Mouse (Mus musculus) G1E-ER4 (cell line): ENCODE results near the gene Rbp3. TPM values are rescaled to one million over a fixed set of nuclear protein-coding genes. Genes with fewer than 3 reads are reported as not detected.

ENCODE experiments used
- GATA1 ChIP-seq: IDR thresholded peaks from one replicate; pipeline ENCODE4 v1.8.0; 2012; ENCODE audit warnings: low read length, inconsistent platforms
- polyA plus RNA-seq: library from polyadenylated mRNA; stranded (reverse); fragments of >175 nt; gene quantifications from 2 replicates; pipeline ENCODE4 v1.2.3, GENCODE M21; 2012

Rbp3 gene
- polyA plus RNA-seq, 1 experiment: not detected

DNA sequence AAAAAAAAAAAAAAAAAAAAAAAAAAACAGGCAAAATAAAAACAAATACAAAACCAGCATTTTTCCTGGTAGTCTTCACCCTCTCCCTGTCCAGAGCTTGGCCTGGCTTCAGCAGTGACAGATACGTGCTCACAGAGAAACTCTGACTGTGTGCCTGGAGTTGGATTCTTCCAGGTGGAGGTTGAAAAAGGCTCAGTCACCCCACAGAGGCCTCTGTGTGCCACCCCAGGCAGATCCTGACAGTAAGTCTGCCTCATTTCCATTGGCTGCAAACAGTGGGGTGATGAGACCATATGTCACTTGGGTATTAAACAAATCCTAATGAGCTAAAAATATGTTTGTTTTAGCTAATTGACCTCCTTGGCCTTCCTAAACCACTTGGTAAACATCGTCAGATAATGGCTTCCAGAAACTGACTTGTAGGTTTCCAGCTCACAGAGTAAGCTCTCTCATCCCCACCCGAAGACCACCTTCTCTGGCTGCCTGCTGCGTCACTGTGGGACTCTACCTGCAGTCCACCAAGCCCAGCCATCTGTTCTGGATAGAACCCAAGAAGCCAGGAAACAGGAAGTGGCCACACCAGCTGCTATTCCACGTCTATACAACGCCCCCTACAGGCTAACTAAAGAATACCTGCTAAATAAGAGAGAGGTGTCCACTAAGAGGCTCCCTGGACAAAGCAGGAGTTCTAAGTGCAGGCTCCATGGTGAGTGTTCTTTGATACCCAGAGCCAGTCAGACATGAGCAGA is 1.4 kb upstream of the Rbp3 start:
- TF ChIP-seq GATA1: no peak

DNA sequence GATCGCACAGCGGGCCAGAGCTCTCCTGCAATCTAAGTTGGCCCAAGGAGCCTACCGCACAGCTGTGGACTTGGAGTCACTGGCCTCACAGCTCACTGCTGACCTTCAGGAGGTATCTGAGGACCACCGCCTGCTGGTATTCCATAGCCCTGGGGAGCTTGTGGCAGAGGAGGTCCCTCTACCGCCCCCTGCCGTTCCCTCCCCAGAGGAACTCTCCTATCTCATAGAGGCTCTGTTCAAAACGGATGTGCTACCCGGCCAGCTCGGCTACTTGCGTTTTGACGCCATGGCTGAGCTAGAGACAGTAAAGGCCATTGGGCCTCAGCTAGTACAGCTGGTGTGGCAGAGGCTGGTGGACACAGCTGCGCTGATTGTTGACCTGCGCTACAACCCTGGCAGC is 2.3 kb downstream of the Rbp3 start:
- TF ChIP-seq GATA1: no peak

DNA sequence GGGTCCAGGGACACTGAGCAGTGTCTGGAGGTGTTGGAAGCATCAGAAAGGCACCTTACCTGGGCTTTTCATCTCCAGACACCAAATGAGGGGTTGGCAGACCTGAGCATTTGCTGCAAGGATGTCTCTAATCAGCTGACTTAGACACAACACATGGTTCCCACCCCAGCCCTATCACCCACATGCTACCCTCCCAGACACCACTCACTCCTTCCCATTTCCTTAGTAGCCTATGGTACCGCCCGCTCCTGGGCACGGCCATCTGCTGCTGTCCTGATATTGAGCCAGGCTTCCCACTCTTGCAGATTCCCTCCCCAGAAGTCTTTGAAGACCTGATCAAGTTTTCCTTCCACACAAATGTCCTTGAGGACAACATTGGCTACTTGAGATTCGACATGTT is 4.4 kb downstream of the Rbp3 start:
- no peak for TF ChIP-seq GATA1

DNA sequence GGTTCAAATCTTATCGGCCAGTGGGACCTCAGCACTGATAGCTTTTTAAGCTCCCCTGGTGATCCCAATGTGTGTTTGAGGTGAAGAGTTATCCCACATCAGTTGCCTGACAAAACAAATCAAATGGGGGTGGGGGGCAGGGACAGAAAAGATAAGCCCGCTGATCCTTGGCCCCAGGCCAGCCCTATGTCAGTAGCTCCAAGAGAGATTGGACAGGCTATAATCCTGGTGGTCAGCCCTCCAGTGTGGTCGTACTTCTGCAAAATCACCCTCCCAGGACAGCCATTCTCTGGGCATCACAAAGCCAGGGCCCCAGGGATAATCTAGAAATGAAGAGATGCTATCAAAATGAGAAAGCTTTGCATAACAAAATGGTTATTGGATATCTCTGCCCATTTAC is 5.0 kb downstream of the Rbp3 start:
- TF ChIP-seq GATA1: no peak

DNA sequence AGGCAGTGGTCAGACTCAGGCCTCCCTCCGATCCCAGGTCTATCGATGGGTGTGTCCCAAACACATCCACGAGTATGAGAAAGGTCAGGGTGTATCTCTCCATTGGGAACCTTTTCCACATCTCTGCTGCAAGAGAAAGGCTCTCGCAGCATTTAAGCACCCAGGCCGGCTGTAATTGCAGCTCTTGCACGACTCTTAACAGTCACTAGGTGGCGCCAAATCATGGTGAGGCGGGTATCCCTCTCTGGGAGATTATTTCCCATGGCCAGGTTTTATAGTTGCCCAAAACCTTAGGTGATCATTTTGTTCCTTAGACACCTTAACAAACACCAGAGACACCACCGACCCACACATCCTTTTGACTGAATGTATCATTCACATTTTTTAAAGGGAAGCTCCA is 5.5 kb downstream of the Rbp3 start:
- TF ChIP-seq GATA1: no peak

DNA sequence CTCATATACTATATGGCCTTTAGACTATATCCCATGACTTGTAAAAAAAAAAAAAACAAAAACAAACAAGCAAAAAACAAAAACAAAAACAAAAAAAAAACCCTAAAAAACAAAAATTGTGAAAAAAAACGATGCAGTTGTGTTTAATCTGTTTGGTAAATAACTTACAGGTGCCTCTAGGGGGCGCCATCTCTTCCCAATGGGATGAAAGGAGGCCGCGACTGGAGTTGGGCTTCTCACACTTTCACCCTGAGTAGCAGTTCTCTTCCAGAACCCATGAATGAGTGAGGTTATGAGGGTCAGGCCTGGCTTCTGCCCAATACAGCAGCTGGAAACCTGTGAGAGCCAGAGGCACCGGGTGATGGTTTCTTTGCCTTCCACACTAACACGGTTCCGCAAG is 11.9 kb downstream of the Rbp3 start:
- TF ChIP-seq GATA1: no peak

DNA sequence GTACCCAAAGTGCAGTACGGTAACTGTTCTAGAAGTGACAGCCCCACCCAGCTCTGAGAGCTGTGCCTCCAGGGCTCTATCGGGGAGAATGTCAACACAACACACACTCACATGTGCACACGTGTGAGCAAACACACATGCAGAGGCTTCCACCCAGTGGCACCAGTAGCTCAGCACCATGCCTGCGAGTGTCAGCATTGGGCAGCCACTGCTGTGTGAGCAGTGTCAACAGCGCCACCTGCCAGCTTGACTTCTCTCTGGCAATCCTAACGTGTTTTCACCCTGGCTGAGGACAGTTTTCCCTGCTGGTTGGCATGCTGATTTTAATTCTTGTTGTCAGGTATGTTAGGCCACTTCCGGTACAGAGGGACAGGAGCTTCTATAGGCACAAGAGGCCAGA is 18.9 kb downstream of the Rbp3 start:
- no peak for TF ChIP-seq GATA1

DNA sequence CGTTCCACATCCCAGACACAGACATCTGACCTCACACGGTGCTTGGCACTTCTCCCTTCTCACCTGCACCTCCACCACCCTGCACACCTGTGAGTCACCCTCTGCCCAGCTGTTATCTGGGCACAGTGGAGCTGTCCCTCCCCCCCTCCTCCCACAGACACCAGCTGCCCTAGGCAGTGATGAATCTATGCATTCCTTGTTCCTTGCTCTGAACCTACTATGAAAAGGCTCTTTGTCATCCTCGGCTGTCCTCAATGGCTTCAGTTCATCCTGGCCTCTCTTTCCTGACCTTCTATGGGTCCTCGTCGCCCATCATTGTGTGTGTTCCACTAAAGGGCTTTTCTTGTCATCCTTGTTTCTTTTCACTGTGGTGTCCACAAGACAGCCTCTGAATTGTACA is 20.9 kb downstream of the Rbp3 start:
- TF ChIP-seq GATA1: no peak

DNA sequence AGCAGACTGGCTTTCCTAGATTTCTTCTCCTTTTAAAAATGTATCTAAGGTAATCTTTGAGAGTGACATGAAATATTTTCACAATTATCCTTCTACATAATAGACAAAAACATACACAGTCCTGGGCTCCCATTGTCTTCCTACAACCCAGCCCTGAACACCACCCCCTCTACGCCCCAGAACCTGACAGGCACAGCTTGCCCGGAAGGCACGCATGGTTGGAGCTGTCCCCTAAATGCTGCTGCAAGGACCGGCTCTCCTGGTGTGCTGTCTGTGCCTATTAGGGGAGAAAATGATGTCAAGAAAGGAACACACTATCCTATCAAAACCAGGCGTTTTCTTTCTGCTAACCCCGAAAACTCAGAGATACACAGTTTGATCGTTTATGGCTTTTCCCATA is 23.9 kb downstream of the Rbp3 start:
- TF ChIP-seq GATA1: no peak

DNA sequence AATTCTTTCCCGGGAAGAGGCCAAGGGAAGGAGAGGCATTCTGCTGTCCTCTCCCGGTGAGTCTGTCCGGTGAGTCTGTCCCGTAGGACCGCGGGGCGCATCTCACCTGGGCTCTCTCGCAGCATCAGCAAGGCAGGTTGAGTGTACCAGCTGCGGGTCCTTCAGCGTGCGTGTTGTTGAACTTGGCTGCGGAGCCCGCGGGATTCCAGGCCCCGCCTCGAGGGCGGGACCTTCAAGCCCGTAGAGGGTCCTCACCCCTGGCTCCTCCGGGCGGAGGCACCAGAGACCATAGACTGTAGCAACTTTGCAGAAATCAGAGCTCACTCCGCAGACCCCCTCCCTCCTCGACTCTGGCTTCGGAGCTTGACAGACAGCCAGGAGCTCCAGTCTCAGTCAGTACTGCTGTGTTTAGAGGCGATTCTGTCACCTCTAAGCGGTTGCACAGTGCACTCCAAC is 24.8 kb downstream of the Rbp3 start, which contains the start of gene Zfp488:
Zfp488 (minus strand) TSS at position 161 of the 456 bp plus-strand sequence.
- TF ChIP-seq GATA1: no peak

DNA sequence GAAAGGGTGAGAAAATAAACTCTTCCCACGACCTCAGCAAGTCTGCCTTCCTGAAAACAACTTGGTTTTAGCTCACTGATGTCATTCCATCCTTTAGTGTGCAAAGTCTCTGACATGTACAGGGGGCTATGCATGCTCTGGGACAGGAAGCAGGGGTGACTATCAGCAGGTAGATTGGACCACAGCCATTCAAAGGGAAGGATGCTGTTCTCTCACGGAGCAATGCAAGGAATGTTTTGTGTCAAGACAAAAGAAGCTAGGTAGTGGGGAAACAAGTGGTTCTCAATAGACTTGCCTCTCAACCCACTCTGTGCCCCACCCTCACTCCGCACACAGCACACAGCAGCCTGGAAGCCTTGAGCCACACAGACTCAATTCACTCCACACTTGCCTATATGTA is 35.4 kb downstream of the Rbp3 start:
- no peak for TF ChIP-seq GATA1

DNA sequence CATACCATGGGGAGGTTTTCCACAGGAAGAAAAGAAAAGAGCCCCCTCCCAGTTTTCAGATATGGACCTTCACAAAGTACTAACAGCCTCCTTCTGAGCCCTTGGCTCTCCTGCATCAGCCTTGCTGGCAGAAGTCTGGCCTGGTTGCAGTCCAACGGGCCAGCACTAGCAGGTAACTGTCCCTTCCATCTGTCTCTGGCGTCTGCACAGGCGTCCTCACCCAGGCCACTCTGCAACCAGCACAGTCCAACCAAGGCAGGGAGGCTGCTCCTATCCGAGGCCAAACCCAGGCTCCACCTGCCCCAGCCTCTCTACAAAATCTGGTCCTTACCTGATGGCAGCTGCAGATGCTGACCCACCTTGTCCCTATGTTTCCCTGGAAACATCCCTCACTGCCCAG is 38.2 kb downstream of the Rbp3 start:
- no peak for TF ChIP-seq GATA1

DNA sequence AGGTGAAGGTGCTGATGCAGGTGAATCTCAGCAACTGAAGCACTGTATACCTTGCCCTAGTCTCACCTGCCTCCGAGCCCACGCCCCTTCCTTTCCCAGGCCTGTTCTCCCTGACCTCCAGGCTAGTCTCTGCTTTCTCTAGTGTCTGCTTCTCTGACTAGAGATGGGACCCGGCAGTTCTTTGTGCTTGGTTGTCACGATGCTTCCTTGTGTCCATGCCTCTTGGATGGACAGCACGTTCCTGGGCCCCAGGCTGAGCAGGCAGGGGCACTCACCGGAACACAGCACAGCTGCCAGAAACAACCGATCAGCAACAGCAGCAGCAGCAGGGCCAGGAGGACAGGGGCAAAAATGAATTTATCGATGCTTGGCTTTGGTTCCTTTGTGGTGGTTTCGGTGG is 39.2 kb downstream of the Rbp3 start:
- no peak for TF ChIP-seq GATA1

DNA sequence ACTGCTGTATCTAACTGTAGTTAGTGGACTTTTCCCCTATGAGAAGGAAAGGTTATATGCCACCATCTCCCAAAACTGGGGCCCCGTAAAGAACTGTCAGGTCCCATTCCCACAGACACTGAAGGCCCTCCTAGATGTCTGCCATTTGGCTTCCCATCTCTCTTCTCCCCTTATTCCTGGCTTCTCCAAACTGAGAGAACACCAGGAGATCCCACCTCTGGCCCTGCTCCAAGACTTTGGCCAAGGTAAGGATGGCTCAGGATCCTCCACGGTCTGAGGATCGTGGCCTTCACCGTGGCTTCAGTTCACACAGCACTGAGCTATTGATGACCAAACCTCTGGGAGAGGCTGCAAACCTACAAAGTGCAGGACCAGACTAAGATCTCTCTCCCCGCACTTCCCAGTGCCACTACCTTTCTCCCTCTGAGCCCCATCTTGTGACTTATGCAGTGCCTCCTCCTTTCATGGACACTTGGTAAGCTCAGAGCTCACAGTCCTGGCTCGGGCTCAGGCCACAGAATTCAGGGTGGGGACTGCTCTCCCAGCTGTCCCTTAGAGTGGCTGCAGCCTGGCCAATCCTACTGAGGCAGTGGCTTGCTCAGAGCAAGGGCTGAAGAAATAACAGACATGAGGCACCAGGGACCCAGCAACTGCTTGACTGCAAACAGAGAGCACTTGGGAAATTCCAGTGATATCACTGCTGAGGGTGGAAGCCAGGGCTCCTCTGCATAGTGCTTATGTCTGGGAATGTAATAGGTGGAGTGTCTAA is 39.9 kb downstream of the Rbp3 start:
- no peak for TF ChIP-seq GATA1

DNA sequence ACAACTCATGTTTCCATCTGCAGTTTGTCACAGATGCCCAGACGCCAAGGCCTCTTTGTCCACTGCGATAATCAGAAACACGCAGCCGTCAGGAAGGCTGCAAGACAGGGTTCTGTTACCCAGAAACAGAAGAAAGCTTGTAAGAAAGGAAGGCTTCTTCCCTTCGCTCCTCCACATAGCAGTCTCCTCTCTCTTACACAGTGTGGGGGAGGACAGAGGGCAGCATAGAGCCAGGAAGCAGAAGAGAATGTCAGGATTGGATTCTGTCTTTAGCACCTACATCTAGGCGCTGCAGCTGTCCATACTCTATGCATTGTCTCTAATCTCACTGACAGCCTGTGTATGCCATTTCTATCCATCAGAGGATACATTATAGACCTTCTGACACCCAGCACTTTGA is 43.6 kb downstream of the Rbp3 start:
- no peak for TF ChIP-seq GATA1

DNA sequence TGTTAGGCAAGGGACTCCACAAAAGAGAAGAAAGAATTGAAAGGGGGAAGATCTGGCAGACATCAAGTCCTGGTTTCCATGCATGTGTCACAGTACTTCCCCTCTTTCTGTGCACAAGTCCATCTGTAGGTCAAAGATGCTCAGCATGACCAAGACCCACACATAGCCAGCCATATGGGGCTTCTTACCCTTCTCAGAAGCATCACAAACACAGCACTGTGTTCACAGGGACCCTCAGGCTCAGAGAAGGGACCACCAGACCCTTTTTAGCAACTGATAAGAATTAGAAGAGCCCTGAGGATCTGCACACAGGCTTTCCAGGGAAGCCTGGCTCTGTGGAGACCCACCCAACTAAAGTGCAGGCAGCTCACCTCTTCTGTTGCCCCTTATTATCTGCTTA is 46.3 kb downstream of the Rbp3 start:
- no peak for TF ChIP-seq GATA1

DNA sequence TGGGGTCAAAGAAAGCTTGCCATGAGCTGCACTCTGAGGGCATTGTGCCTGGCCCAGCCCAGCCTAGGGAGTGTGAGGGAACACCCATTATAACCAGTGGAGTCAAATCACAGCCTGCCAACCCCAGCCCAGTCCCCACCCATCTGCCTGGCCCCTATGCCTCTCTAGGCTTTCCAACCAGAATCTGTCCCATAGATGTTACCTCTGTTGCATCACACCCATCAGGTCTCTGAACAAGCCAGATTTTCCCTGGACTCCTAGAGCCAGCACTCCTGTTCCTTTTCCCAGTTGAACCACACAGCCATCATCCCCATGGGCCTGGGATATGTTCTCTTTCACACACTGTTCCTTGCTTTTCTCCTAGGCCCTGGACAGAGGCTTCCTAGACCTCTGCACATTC is 47.6 kb downstream of the Rbp3 start:
- TF ChIP-seq GATA1: no peak

DNA sequence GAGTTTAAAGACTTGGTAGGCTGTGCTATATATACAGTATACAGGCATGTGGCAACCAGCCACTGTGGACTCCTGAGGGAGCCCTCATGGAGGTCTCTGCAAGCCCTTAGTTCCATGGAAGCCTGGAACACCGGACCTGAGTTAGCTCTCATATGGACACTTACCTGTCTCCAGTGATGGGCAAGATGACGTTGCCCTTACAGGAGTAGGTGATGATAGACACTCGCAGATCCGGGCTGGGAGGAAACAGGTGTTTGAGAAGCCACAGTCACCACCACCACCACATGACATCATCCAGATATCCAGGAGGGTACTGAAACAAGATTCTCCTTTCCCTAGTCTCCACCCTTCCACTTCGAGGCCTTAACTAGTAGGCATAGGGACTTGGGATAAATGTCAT is 48.6 kb downstream of the Rbp3 start:
- no peak for TF ChIP-seq GATA1

Other genes starting within 250 kb of the Rbp3 start
- not detected in 2 replicates for gene Gdf10, start 30.4 kb upstream of the Rbp3 start, polyA plus RNA-seq
- gene Gdf2, start 13.0 kb upstream of the Rbp3 start, polyA plus RNA-seq: not detected in 2 replicates
- not detected in 2 replicates for gene Zfp488, start 24.8 kb downstream of the Rbp3 start, polyA plus RNA-seq
- gene Gm30083, start 61.2 kb downstream of the Rbp3 start, polyA plus RNA-seq: not detected in 2 replicates
- not detected in 2 replicates for gene Gm5460, start 62.8 kb downstream of the Rbp3 start, polyA plus RNA-seq
- not detected in 2 replicates for gene Antxrl, start 98.7 kb downstream of the Rbp3 start, polyA plus RNA-seq
- not detected in 2 replicates for gene Anxa8, start 132.0 kb downstream of the Rbp3 start, polyA plus RNA-seq
- gene A630023A22Rik, start 148.8 kb downstream of the Rbp3 start, polyA plus RNA-seq: not detected in 2 replicates
- not detected in 2 replicates for gene Npy4r, start 198.5 kb downstream of the Rbp3 start, polyA plus RNA-seq
- not detected in 2 replicates for gene Gprin2, start 247.7 kb downstream of the Rbp3 start, polyA plus RNA-seq